Mouse (Mus musculus) embryonic facial prominence, embryonic 11.5 days (tissue): Measurements from ENCODE around the gene Plxdc1. TPM values are rescaled to one million over a fixed set of nuclear protein-coding genes. Genes with fewer than 3 reads are reported as not detected.
"Not testable (repeated sequence)": the region's sequence is repeated elsewhere in the genome, so short reads cannot be mapped to it uniquely, and the experiment has no call there.

Experiments
- ATAC-seq: fragments of 200-750 bp; cut with Nextera tagmentation; replicated peaks from 2 replicates; pipeline ENCODE4 v1.8.0; 2017; ENCODE audit warnings: low read depth; ENCODE audit not compliant: insufficient number of reproducible peaks, low FRiP score, low TSS enrichment
- DNase-seq: peaks from one replicate; pipeline ENCODE4 v3.0.0-alpha.2; 2015; ENCODE audit warnings: low spot score
- H3K27ac ChIP-seq: fragments of 300-500 bp; sonication (generic); replicated peaks from 2 replicates; pipeline ENCODE4 v1.5.1; 2014; ENCODE audit warnings: mild to moderate bottlenecking, low read depth, low read length, control low read depth
- H3K27me3 ChIP-seq: fragments of 300-500 bp; sonication (generic); 2 replicates; pipeline ENCODE4 v1.6.1; 2014; ENCODE audit warnings: mild to moderate bottlenecking, low read length, moderate library complexity, mixed read lengths; ENCODE audit not compliant: control insufficient read depth, insufficient read depth
- H3K36me3 ChIP-seq: fragments of 300-500 bp; sonication (generic); replicated peaks from 2 replicates; pipeline ENCODE4 v1.6.1; 2014; ENCODE audit warnings: low read depth, mild to moderate bottlenecking, low read length, moderate library complexity, mixed read lengths; ENCODE audit not compliant: control insufficient read depth, insufficient read depth
- H3K4me1 ChIP-seq: fragments of 300-500 bp; sonication (generic); 2 replicates; pipeline ENCODE4 v1.6.1; 2014; ENCODE audit warnings: low read length, mixed read lengths; ENCODE audit not compliant: control insufficient read depth, insufficient read depth
- H3K4me2 ChIP-seq: fragments of 300-500 bp; sonication (generic); 2 replicates; pipeline ENCODE4 v1.6.1; 2014; ENCODE audit warnings: low read depth, mild to moderate bottlenecking, control low read depth, low read length, moderate library complexity
- H3K4me3 ChIP-seq: fragments of 300-500 bp; sonication (generic); 2 replicates; pipeline ENCODE4 v1.5.1; 2014; ENCODE audit warnings: low read depth, low read length, control low read depth
- H3K9ac ChIP-seq: fragments of 300-500 bp; sonication (generic); replicated peaks from 2 replicates; pipeline ENCODE4 v1.6.1; 2014; ENCODE audit warnings: mild to moderate bottlenecking, control low read depth, low read length
- H3K9me3 ChIP-seq: fragments of 300-500 bp; sonication (generic); replicated peaks from 2 replicates; pipeline ENCODE4 v1.6.1; 2016; ENCODE audit warnings: mild to moderate bottlenecking, low read length, inconsistent platforms, mixed read lengths; ENCODE audit not compliant: control insufficient read depth
- WGBS: fragments of 180-500 bp; shearing (Covaris S2); extraction: QIAGEN DNeasy Blood & Tissue Kit; methylation state at CpG from one replicate; pipeline ENCODE4 v1.1.7; 2014; 5-methylcytosine and 5-hydroxymethylcytosine counted together
- polyA plus RNA-seq: library from polyadenylated mRNA; unstranded; fragments of >200 nt; fragmentation: Nextera tagmentation; extraction: Ambion mirVana; gene quantifications from 2 replicates; pipeline ENCODE4 v1.2.1, GENCODE M21; 2014

The Plxdc1 gene
- polyA plus RNA-seq, 1 experiment from 2014 or later: 0.11 TPM

GRCm38 (mm10) chr11:97947426-97947825 is 38.8 kb downstream of the Plxdc1 start:
- H3K36me3 ChIP-seq: no peaks in the 10 kb centered on the region
- no peak overlapping the region for H3K27ac ChIP-seq
- H3K9me3 ChIP-seq: no peaks in the 10 kb centered on the region
- ATAC-seq (no peak), DNase-seq (peak; percentile 77)
- no peak overlapping the region for H3K9ac ChIP-seq
- no peak overlapping the region for H3K4me2 ChIP-seq
- 14% methylated on average over 7 of the region's 7 CpGs for WGBS
- H3K27me3 ChIP-seq: no peaks in the 10 kb centered on the region
- H3K4me3 ChIP-seq: no peak overlapping the region
- H3K4me1 ChIP-seq: no peaks in the 10 kb centered on the region

- WGBS: 89% methylated on average over 7 of the region's 7 CpGs
Measured at GRCm38 (mm10) chr11:97945738-97946289, 40.4 kb downstream of the Plxdc1 start.

GRCm38 (mm10) chr11:97945031-97945430 is 41.2 kb downstream of the Plxdc1 start:
- Histone ChIP-seq H3K9me3 (no peaks in the 10 kb centered on the region), H3K27me3 (no peaks in the 10 kb centered on the region), H3K9ac (no peak overlapping the region), H3K36me3 (no peaks in the 10 kb centered on the region), H3K4me3 (no peak overlapping the region), H3K27ac (no peak overlapping the region), H3K4me1 (no peaks in the 10 kb centered on the region), H3K4me2 (no peak overlapping the region)
- ATAC-seq: no peak
- 80% methylated on average over 10 of the region's 10 CpGs for WGBS
- DNase-seq: no peak

More at GRCm38 (mm10) chr11:97945738-97946289, 40.4 kb downstream of the Plxdc1 start:
- H3K9me3 ChIP-seq, H3K4me3 ChIP-seq, H3K27ac ChIP-seq, H3K4me2 ChIP-seq, H3K27me3 ChIP-seq, H3K4me1 ChIP-seq, ATAC-seq, H3K36me3 ChIP-seq, DNase-seq, H3K9ac ChIP-seq: not testable (repeated sequence)

GRCm38 (mm10) chr11:97943256-97943655 is 43.0 kb downstream of the Plxdc1 start:
- WGBS: 81% methylated on average over 5 of the region's 5 CpGs
- Histone ChIP-seq H3K36me3 (no peaks in the 10 kb centered on the region), H3K9ac (no peak overlapping the region), H3K4me3 (no peak overlapping the region), H3K27ac (no peak overlapping the region), H3K27me3 (no peaks in the 10 kb centered on the region), H3K4me2 (no peak overlapping the region), H3K9me3 (no peaks in the 10 kb centered on the region), H3K4me1 (no peaks in the 10 kb centered on the region)
- no peak for ATAC-seq
- DNase-seq: no peak

- no peak overlapping the region for H3K27ac ChIP-seq
- 76% methylated on average over 15 of the region's 15 CpGs for WGBS
- H3K36me3 ChIP-seq: no peaks in the 10 kb centered on the region
- no peak overlapping the region for H3K4me3 ChIP-seq
- no peaks in the 10 kb centered on the region for H3K9me3 ChIP-seq
- H3K4me2 ChIP-seq: no peak overlapping the region
- H3K4me1 ChIP-seq: no peaks in the 10 kb centered on the region
- H3K9ac ChIP-seq: no peak overlapping the region
- no peaks in the 10 kb centered on the region for H3K27me3 ChIP-seq
- ATAC-seq (no peak), DNase-seq (no peak)
Measured at GRCm38 (mm10) chr11:97942420-97943111, 43.7 kb downstream of the Plxdc1 start.

- ATAC-seq (no peak), DNase-seq (no peak)
- Histone ChIP-seq H3K36me3 (no peaks in the 10 kb centered on the region), H3K9ac (no peak overlapping the region), H3K27ac (no peak overlapping the region), H3K27me3 (no peaks in the 10 kb centered on the region), H3K4me3 (no peak overlapping the region), H3K4me1 (no peaks in the 10 kb centered on the region), H3K9me3 (no peaks in the 10 kb centered on the region), H3K4me2 (no peak overlapping the region)
- WGBS: 63% methylated on average over 2 of the region's 2 CpGs
Measured at GRCm38 (mm10) chr11:97937469-97938105, 48.7 kb downstream of the Plxdc1 start.

GRCm38 (mm10) chr11:97936758-97937157 is 49.5 kb downstream of the Plxdc1 start:
- Histone ChIP-seq H3K27me3 (no peaks in the 10 kb centered on the region), H3K36me3 (no peaks in the 10 kb centered on the region), H3K27ac (no peak overlapping the region), H3K4me2 (no peak overlapping the region), H3K9ac (no peak overlapping the region), H3K9me3 (no peaks in the 10 kb centered on the region), H3K4me3 (no peak overlapping the region), H3K4me1 (no peaks in the 10 kb centered on the region)
- no peak for ATAC-seq
- peak; percentile 73 for DNase-seq
- WGBS: 31% methylated on average over 3 of the region's 3 CpGs

- Histone ChIP-seq H3K27me3 (no peaks in the 10 kb centered on the region), H3K27ac (no peak overlapping the region), H3K9ac (no peak overlapping the region), H3K4me1 (no peaks in the 10 kb centered on the region), H3K4me3 (no peak overlapping the region), H3K36me3 (no peaks in the 10 kb centered on the region), H3K9me3 (no peaks in the 10 kb centered on the region), H3K4me2 (no peak overlapping the region)
- no peak for DNase-seq
- no peak for ATAC-seq
- 62% methylated on average over 4 of the region's 4 CpGs for WGBS
Measured at GRCm38 (mm10) chr11:97935913-97936575, 50.2 kb downstream of the Plxdc1 start.
